Mouse (Mus musculus) CD4-positive helper T cell, adult 2 months (primary cell): ENCODE results near the gene Tnni3.

Experiments used
- DNase-seq: peaks from one replicate; pipeline ENCODE4 v3.0.0-alpha.2; 2012; ENCODE audit warnings: low read depth, missing footprints, low spot score

Gene Tnni3

DNA sequence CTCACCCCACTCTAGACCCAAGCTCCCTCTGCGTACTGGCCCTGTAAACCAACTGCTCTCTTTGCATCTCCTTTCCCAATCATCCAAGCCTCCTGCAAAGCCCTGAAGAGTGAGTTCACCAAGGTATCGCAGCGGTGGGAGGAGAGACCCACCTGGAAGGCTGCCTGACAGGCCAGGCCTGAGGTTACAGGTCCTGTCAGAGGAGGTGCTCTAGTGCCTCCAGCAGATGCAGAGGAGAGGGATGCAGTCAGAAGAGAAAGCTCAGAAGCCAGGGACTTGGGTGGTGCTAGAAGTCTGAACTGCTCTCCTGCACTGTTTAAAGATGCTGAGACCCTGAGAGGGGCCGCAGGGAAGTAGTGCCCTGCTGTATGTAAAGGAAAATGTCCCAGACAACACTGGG, 25.0 kb downstream of the Tnni3 start:
- no peak for DNase-seq

DNA sequence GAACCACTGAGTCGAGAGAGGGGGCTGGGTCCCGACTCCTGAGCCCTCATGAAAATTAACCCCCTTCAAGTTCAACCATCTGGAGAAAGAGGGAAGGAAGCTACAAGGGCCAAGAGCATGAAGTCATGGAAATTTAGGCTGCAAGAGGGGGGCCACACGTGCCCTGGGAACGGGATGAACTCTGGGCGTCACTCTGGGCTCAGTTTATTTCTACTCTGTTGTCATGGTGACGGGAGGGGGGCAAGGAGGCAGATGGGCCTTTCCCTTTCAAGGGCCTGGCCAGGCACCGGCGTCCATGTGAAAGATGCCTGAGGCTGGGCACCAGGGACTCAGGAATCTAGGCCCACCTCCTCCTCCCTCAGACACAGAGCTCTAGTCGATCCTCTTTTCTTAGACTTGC, 25.8 kb downstream of the Tnni3 start:
- no peak for DNase-seq

DNA sequence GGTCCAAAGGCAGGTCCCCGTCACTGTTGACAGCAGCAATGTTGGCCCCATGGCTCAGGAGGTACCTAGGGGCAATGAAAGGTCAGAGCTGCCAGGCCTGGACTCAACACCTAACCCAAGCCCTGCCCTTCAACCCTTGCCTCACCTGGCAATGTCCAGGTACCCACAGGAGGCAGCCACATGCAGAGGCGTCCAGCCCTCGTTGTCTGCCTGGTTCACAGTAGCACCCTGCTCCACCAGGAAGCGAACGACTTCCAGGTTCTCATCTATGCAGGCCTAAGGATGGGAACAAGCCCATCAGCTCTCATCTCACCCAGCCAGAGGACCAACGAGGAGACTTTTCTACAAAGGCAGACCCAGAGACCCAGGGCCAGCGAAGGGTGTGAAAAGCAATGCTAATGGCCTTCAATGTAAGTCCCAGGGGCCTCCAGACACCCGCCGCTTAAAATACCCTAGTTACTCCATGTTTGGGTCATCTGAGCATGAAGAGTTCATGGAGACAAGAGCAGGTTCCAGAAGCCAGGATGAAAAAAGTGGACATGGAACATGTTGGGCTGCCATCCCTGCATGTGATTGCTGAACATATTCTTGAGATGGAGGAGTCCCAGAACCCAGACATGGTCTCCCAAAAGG, 26.6 kb downstream of the Tnni3 start:
- no peak for DNase-seq

DNA sequence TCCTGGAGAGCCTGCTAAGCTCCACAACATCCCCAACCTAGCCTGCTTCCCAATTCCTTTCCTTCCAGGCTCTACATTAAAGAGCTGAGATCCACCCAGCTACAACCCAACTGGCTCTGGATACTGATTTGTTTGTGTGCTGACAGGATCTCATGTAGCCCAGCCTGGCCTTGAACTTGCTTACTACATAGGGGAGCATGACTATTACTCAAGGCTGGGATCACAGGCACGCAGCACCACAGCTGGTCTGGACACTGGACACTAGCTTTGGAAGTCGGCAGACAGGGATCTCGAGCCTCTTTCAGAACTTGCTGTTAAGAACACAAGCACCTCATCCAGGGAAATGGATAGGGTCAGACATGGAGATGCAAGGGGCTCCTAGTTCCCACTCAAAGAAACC, 27.6 kb downstream of the Tnni3 start:
- DNase-seq, result no peak

DNA sequence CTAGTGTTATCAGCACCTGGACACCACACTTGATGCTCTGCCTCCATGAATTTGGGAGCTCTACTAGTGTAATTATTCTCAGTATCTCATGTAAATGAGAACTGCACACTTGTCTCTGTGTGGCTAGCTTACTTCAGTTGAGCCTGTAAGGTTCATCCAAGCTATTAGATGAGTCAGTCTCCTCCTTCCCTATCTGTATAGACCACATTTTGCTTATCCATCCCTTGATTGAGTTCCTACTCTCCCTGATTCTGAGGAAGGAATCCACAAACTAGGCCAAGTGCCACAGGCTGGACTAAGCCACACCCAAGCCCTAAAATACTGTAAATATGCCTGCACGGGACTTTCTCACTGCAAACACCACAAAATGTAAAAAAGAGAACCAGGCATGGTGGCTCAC, 30.0 kb downstream of the Tnni3 start:
- DNase-seq, result no peak

DNA sequence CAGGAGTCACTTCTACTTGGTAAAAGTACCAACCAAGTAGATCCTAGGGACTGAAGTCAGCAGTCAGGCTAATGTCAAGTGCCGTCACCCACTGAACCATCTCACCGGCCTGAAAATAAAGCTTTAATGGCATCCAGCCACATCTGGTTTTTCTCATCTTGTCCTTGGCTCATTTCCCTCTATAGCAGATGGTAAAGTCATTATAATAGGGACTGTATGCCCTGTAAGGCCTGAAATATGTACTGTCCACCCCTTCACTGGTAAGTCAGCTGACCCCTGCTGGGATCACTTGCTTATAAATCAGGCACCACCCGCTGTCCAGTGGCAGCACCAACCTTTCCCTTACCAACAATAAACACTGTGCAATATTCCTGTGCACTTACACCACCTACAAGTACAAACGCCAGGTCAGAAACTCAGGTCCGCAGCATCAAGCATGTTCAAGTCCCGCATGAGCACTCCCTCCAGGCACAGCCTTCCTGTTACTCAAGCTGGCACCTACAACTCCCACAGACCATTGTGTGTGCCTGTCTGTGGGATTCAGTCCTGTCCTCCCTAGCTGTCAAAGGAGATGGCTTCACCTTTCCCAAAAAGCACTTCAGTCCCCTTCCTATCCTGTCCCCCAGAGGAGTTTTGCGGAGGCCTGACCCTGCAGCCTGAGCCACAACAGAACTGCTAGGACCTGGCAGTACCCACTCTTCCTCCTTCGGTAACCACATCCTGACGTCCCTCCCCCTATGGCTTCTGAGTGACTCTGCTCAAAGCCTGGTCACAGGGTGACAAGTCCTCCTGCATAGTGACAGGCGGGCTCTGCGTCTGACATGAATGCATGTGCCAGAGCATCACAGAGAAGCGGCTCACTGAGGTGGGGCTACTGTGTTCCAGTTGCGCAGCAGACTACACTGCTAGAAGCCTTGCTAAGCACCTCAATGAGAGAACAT, 31.5 kb downstream of the Tnni3 start:
- peak; percentile 71 for DNase-seq

DNA sequence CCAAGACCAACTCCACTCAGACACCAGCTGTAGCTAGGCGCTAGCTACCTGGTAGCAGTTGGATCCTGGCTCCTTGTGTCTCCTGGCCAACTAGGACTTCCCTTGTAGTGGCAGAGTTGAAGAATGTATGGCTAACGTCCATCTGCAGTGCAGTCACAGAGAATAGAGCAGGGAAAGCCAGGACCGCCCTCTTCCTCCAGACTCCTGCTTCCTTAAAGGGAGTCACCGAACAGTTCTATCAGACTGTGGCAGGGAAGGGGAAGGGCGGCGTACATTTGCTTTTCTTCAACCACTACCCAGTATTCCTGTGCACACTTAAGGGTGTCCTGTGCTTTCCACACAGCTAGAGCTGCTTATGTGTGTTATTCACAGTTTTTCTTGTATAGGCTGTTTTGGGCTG, 32.7 kb downstream of the Tnni3 start:
- DNase-seq, result no peak

DNA sequence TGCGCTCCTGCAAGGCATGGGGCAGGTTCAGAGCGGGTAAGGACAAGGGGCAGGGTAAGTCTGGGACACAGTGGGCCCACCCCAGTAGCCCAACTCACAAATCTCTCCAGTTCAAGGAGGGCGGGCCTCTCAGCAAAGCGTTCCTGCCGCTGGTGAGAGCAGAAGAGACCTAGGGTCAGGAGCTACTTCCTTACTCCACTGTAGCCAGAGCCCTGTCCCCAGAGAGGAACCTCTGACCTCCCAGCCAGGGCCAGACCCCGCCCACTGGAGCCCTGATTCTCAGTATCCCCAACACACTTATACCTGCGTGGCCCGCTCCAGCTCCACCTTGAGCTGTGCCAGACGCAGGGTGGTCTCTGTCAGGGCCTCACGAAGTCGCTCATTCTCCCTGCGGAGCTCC, 41.7 kb downstream of the Tnni3 start:
- DNase-seq, result no peak

DNA sequence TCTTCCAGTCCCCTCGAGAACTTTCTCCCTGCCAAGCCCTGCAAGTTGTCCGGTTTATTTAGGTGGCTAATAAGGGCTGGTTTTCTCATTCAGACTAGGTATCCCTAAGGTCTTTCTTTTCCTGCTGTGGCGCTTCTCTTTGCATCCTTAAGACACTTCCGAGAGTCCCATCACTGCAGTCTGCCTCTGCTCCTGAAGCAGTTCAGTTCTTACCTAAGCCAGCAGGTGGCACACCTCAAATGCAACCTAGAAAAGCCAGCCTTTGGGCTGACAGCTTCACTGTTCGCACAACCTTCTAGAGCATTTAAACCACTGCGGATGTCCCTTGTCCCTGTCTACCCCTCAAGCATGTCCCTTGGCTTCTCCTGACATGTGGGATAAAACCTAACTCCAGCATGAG, 44.4 kb downstream of the Tnni3 start:
- DNase-seq, result peak; percentile 60

DNA sequence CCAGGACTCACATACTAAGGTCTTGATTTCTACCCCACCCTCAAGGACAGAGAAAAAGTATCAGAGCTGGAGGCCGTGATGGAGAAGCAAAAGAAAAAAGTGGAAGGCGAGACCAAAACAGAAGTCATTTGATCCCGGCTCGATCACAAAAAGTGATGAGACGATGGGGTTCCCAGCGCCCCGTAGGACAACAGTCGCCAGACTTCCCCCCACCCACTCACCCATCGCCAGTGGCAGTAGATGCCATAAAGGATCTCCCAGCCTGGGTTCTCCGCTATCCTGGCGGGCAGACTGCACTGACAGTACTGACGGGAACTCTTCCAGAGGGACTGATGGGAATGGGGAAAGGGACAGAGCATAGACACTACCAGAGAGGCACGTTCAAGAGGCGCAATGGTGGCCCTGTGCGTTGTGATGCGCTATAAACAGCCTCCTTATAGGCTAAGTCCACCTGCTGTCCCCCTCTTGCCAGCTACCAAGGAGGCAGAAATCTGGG, 45.2 kb downstream of the Tnni3 start:
- no peak for DNase-seq

DNA sequence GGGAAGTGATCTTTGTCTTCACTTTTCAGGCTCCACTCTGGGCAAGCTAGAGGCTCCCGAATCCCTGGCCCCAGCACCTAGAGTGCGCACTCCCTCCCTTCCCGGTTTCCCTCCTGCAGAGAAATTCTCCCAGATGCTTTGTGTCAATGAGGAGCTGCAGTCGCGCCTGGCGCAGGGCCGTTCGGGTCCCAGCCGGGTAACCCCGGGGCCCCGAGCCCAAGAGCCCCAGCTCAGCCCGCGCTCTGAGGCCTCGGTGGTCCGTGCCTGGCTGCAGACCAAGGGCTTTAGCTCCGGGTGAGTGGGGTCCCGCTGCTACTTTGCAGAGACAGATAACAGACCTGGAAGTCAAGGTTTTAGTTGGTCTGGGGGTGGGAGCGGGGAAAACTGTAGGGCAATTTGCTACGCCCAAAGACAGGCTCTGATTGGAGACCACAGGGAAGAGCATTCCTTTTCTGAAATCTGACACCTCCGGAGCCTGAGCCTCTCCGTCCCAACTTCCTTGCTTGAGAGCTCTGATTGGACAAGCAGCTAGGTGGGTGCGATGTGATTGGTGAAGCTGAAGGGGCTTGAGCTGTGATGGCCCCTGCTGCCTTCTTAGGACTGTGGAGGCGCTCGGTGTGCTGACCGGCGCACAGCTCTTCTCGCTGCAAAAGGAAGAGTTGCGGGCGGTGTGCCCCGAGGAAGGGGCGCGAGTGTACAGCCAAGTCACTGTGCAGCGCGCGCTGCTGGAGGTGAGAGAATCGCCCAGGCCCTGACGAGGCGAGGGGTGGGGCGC, 45.8 kb downstream of the Tnni3 start:
- no peak for DNase-seq

DNA sequence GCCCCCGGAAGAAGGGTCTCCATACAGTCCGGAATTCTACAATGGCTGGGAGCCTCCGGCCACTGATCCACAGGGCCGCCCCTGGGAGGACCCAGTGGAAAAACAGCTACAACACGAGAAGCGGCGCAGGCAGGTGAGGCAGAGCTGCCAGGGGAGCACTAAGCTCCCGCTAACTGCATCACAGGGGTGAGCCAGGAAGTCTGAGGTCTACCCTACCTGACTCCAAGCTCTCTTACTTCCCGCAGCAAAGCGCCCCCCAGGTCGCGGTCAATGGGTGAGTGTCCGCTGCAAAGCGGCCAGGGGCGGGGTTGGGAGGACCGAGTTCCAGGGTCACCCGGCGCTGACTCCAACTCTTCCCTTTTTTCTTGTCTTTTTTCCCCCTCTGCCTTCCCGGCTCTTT, 50.1 kb downstream of the Tnni3 start:
- no peak for DNase-seq

DNA sequence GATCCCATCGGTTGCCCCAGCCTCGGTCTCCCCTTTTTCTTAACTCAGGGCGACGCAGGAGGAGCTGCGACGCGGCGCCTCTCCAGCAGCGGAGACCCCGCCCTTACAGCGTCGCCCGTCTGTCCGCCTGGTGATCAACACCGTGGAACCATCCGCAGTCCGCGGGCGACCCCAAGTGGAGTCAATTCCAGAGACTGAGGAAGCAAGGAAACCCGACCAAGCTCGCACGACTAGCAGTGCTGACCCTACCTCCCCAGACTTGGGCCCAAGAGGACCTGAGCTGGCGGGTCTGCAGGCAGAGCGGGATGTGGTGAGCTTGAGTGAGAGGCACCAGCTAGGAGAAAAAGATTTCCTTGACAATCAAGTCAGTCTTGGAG, 52.9 kb downstream of the Tnni3 start:
- DNase-seq, result peak; percentile 42

DNA sequence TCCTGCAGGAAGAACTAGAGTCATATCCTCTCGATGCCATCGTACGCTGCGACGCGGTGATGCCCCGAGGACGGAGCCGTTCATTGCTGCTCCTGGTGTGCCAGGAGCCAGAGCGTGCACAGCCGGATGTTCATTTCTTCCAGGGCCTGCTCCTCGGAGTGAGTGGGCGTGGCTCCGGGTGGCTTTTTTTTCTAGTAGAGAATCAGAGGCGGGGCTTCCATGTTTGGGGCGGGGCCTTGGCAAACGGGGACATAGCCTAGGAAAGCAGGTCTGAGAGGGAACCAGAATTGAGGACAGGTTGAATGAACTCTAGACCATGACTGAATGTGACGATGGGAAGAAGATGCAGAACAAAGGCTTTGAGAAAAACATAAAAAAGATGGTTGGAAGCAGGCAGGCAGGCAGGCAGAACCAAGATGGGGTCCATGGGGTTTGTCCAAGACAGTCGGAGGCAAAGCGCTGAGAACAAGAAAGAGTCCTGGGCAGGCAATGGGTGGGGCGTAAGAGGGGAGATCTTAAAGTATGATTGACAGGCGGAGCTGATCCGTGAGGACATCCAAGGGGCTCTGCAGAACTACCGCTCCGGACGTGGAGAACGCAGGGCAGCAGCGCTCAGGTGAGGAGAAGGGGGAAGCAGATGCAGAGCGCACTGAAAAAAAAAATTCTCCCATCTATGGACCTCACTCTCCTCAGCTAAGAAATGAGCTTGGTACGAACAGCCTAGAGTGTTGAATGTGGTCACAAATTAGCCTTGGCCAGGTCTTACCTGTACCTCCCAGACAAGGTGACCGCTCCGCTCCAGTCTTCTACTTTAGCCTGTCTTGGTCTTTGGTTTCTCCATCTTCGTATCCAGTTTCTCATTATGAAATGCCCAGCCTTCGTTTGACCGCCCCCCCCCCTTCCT, 53.5 kb downstream of the Tnni3 start:
- peak; percentile 42 for DNase-seq
